Mouse (Mus musculus) forebrain, embryonic 10.5 days (tissue): ENCODE measurements around the gene Gpr22. TPM values are rescaled to one million over a fixed set of nuclear protein-coding genes. Genes with fewer than 3 reads are reported as not detected.

Source experiments
- polyA plus RNA-seq: library from polyadenylated mRNA; unstranded; fragments of >200 nt; fragmentation: Nextera tagmentation; extraction: Ambion mirVana; gene quantifications from 2 replicates; pipeline ENCODE4 v1.2.1, GENCODE M21; 2016

Gpr22 gene
- polyA plus RNA-seq, 1 experiment from 2014 or later: 0.69 TPM

Other genes with a start within 250 kb of the Gpr22 start
- gene Cbll1, start 214.3 kb downstream of the Gpr22 start, polyA plus RNA-seq: 16.7 and 19.2 TPM in 2 replicates
- gene Slc26a4, start 154.0 kb downstream of the Gpr22 start, polyA plus RNA-seq: not detected in 2 replicates
- 25.1 and 29.1 TPM in 2 replicates for gene Bcap29, start 79.3 kb downstream of the Gpr22 start, polyA plus RNA-seq
- gene Dus4l, start 59.1 kb downstream of the Gpr22 start, polyA plus RNA-seq: 10.7 and 10.9 TPM in 2 replicates
- 23.9 and 26.8 TPM in 2 replicates for gene Cog5, start 59.1 kb downstream of the Gpr22 start, polyA plus RNA-seq
- 69.6 and 70.4 TPM in 2 replicates for gene Hbp1, start 236.6 kb upstream of the Gpr22 start, polyA plus RNA-seq